Mouse (Mus musculus) intestine, embryonic 14.5 days (tissue): Measurements from ENCODE around the gene Krt84. TPM values are rescaled to one million over a fixed set of nuclear protein-coding genes. Genes with fewer than 3 reads are reported as not detected.

Experiments
- ATAC-seq: fragments of 200-750 bp; cut with Nextera tagmentation; replicated peaks from 2 replicates; pipeline ENCODE4 v1.8.0; 2017; ENCODE audit warnings: low read depth, moderate number of reproducible peaks, moderate TSS enrichment, moderate library complexity; ENCODE audit not compliant: low FRiP score, low TSS enrichment
- DNase-seq: peaks from one replicate; pipeline ENCODE4 v3.0.0-alpha.2; 2018; ENCODE audit warnings: low spot score
- H3K27ac ChIP-seq: fragments of 300-500 bp; sonication (generic); 2 replicates; pipeline ENCODE4 v1.5.1; 2014; ENCODE audit warnings: low read depth, mild to moderate bottlenecking, control low read depth
- H3K27me3 ChIP-seq: fragments of 300-500 bp; sonication (generic); replicated peaks from 2 replicates; pipeline ENCODE4 v1.6.1; 2014; ENCODE audit warnings: low read length, control low read depth; ENCODE audit not compliant: control insufficient read depth, insufficient read depth
- H3K36me3 ChIP-seq: fragments of 300-500 bp; sonication (generic); 2 replicates; pipeline ENCODE4 v1.6.1; 2014; ENCODE audit warnings: low read length, control low read depth; ENCODE audit not compliant: control insufficient read depth, insufficient read depth
- H3K4me1 ChIP-seq: fragments of 300-500 bp; sonication (generic); replicated peaks from 2 replicates; pipeline ENCODE4 v1.6.1; 2014; ENCODE audit warnings: low read length, control low read depth, mixed read lengths; ENCODE audit not compliant: control insufficient read depth, insufficient read depth
- H3K4me2 ChIP-seq: fragments of 300-500 bp; sonication (generic); 2 replicates; pipeline ENCODE4 v1.6.1; 2014; ENCODE audit warnings: low read length
- H3K4me3 ChIP-seq: fragments of 300-500 bp; sonication (generic); 2 replicates; pipeline ENCODE4 v1.5.1; 2014; ENCODE audit warnings: low read depth, low read length, control low read depth, mixed read lengths
- H3K9ac ChIP-seq: fragments of 300-500 bp; sonication (generic); 2 replicates; pipeline ENCODE4 v1.6.1; 2014; ENCODE audit warnings: mild to moderate bottlenecking, low read length
- H3K9me3 ChIP-seq: fragments of 300-500 bp; sonication (generic); 2 replicates; pipeline ENCODE4 v1.6.1; 2016; ENCODE audit warnings: low read length, control low read depth; ENCODE audit not compliant: control insufficient read depth
- WGBS: fragments of 180-500 bp; shearing (Covaris S2); extraction: QIAGEN DNeasy Blood & Tissue Kit; methylation state at CpG from one replicate; pipeline ENCODE4 v1.1.7; 2014; 5-methylcytosine and 5-hydroxymethylcytosine counted together
- polyA plus RNA-seq: library from polyadenylated mRNA; unstranded; fragments of >200 nt; fragmentation: Nextera tagmentation; extraction: Ambion mirVana; gene quantifications from 2 replicates; pipeline ENCODE4 v1.2.1, GENCODE M21; 2014

The Krt84 gene
- not detected in 2 replicates for polyA plus RNA-seq

DNA sequence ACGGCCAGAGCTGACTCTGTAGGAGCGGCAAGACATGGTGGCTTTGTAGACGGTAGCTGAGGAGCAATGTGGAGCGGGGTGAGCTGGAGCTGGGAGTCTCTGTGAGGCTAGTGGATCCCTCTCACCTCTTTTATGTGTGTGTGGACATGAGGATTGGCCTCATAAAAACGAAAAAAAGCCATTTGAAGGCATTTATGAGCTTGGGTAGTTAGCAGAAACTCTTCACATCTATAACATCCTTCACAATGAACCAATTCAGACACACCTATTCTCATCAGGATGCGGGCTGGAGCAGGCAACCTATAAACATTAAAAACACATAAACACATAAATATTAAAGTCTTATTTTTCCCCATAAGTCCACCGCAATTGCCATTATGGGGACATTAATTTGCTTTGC is at the start of gene Krt84:
Krt84 (minus strand) TSS at position 101 of the 400 bp plus-strand sequence.
- H3K36me3 ChIP-seq: no peaks in the 10 kb centered on the region
- H3K9me3 ChIP-seq: no peaks in the 10 kb centered on the region
- H3K27me3 ChIP-seq: no peaks in the 10 kb centered on the region
- H3K9ac ChIP-seq: no peak within 1 kb of the TSS
- DNase-seq: no peak
- H3K4me3 ChIP-seq: no peak within 1 kb of the TSS
- H3K4me2 ChIP-seq: no peak within 1 kb of the TSS
- no peaks in the 10 kb centered on the region for H3K4me1 ChIP-seq
- no peak within 1 kb of the TSS for H3K27ac ChIP-seq
- 77% methylated on average over 7 of the region's 7 CpGs for WGBS
- ATAC-seq: no peak

DNA sequence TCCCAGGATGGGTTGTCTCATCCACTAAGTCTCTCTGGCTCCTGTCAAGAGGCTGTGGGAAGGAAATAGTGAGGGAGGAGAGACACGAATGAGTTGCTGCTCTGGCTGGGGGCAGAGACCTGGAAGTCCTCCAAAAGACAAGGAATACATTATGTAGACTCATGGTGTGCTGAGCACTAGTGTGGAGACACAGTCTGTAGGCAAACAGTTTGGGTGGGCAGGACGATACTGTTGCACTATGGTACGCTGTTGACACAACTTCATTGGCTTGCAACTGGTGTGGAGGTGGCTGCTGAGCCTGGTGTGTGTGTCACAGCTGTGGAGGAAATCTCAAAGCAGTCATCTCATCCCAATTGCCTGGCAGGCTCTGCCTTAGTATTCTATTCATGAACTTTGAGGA is 49.1 kb upstream of the Krt84 start:
- Histone ChIP-seq H3K36me3 (no peaks in the 10 kb centered on the region), H3K4me3 (no peak overlapping the region), H3K27ac (no peak overlapping the region), H3K4me1 (no peaks in the 10 kb centered on the region), H3K4me2 (no peak overlapping the region), H3K9me3 (no peaks in the 10 kb centered on the region), H3K9ac (no peak overlapping the region), H3K27me3 (no peaks in the 10 kb centered on the region)
- ATAC-seq: no peak
- 74% methylated on average over 3 of the region's 3 CpGs for WGBS
- DNase-seq: no peak

DNA sequence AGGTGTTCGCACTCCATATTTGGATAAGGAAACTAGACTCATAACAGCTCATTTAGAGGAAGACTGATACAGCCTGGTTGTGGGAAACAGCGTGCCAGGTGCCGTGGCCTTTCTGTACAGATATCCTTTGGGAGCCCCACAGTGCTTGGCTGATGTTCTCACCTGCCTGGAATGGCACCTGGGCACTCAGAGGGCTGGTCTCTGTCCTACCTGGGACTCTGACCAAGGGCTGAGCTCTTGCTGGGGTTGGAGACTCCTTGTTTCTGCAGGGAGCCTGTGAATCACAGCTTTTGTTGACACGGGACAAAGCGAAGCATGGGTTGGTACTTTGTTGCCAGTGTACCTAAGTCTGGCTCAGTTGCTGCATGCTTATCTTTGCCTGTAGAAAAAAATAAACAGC is 42.9 kb upstream of the Krt84 start:
- no peaks in the 10 kb centered on the region for H3K4me1 ChIP-seq
- no peak for ATAC-seq
- 82% methylated on average over 5 of the region's 5 CpGs for WGBS
- no peaks in the 10 kb centered on the region for H3K9me3 ChIP-seq
- no peak for DNase-seq
- H3K36me3 ChIP-seq: no peaks in the 10 kb centered on the region
- no peak overlapping the region for H3K4me3 ChIP-seq
- no peak overlapping the region for H3K4me2 ChIP-seq
- no peak overlapping the region for H3K9ac ChIP-seq
- no peak overlapping the region for H3K27ac ChIP-seq
- no peaks in the 10 kb centered on the region for H3K27me3 ChIP-seq

DNA sequence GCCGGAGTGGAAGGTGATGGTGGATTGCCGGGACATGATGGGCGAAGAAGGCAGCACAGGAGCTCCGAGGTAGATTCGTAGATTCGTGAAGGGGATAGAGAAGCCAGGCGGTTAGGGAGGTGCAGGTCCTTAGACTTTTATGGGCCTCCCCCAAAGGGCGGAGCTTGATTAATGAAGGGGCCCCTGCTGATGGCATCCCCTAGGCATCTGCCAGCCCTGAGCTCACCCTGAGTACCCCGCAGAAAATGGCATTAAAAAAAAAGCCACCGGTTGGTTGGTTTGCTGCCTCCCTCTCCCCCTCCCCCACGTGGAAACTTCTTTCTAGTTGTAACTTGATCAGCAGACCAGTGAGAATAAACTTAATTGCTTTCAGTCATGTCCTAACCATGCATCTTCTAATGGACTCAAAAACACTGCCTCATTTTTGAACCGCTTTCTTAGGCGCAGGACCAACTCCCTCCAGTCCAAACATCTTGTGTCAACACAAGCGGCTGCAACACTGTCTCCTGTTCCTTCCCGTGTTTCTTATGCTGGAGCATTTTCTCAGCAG is 41.3 kb upstream of the Krt84 start, which contains the start of gene Krt75:
Krt75 (minus strand) TSS at position 109 of the 550 bp plus-strand sequence.
- Histone ChIP-seq H3K9ac (no peak within 1 kb of the TSS), H3K9me3 (no peaks in the 10 kb centered on the region), H3K27ac (no peak within 1 kb of the TSS), H3K4me3 (no peak within 1 kb of the TSS), H3K27me3 (no peaks in the 10 kb centered on the region), H3K4me1 (no peaks in the 10 kb centered on the region), H3K4me2 (no peak within 1 kb of the TSS), H3K36me3 (no peaks in the 10 kb centered on the region)
- WGBS: 58% methylated on average over 15 of the region's 15 CpGs
- DNase-seq: no peak
- no peak for ATAC-seq

DNA sequence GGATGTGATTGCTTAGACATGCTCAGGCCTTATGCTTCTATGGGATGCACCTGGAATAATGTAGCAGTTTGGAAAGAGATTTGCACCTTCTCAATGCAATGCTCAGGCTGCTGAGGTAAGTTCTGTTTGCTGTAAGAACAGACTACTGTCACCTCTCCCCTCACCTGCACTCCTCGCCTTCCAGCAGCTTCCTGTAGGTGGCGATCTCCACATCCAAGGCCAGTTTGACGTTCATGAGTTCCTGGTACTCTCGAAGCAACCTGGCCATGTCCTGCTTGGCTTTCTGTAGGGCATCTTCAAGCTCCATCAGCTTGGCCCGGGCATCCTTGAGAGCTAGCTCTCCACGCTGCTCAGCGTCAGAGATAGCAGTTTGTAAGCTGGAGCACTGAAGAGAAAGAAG is 35.2 kb upstream of the Krt84 start:
- WGBS: 44% methylated on average over 7 of the region's 7 CpGs

DNA sequence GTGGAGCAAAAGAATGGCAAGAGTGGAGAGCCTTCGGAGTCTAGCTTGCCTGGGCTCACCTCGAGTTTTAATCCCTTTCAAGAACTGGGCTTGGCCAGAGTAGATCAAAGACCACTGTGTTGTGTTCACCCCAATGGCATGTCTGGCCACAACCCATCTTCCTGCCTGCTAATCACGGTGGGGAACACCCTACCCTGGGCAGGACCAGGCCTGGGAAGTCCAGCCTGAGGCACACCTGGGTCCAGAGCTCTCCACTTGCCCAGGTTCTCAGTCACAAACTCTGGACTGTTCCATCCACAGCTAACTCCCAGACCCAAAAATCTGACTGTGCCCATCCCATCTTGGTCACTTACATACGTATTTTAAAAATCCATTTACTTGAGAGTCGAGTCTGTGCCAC is 30.2 kb upstream of the Krt84 start, which contains the start of gene Krt90:
Krt90 (minus strand) TSS at position 101 of the 400 bp plus-strand sequence.
- H3K27ac ChIP-seq: no peak within 1 kb of the TSS
- no peaks in the 10 kb centered on the region for H3K27me3 ChIP-seq
- H3K9me3 ChIP-seq: no peaks in the 10 kb centered on the region
- 73% methylated on average over 5 of the region's 5 CpGs for WGBS
- no peaks in the 10 kb centered on the region for H3K4me1 ChIP-seq
- no peaks in the 10 kb centered on the region for H3K36me3 ChIP-seq
- no peak for DNase-seq
- H3K4me2 ChIP-seq: no peak within 1 kb of the TSS
- no peak for ATAC-seq
- H3K9ac ChIP-seq: no peak within 1 kb of the TSS
- no peak within 1 kb of the TSS for H3K4me3 ChIP-seq

More for the DNA sequence above, 35.2 kb upstream of the Krt84 start:
- Histone ChIP-seq H3K4me2 (no peak overlapping the region), H3K27me3 (no peaks in the 10 kb centered on the region), H3K9ac (no peak overlapping the region), H3K4me3 (no peak overlapping the region), H3K9me3 (no peaks in the 10 kb centered on the region), H3K36me3 (no peaks in the 10 kb centered on the region), H3K27ac (no peak overlapping the region), H3K4me1 (no peaks in the 10 kb centered on the region)
- ATAC-seq (no peak), DNase-seq (no peak)

DNA sequence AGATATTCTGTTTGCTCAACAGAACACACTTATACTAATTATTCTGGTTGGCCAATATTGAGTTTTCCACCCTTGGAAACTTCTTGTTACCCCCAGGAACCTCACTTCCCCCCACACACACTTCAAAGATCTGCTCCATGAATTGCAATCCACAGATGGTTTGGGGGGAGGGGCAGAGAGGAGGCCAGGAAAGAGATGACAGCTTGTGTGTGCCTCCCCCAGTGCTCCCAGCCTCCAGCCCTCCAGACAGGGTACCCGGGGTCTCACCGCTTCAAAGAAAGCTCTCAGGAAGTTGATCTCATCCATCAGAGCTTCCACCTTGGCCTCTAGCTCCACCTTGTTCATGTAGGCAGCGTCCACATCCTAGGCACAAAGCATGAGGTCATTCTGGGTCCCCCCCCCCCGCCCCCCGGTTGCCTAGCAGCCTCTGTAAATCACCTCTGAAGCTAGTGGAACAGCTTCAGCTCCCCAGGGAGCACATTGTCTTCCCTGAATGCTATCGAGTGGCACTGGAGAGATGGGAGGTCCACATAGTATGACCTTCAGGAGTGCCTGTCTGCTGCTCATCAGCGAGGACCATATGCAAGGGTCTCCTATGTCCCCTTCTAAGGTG is 25.5 kb upstream of the Krt84 start:
- Histone ChIP-seq H3K9ac (no peak overlapping the region), H3K4me2 (no peak overlapping the region), H3K27ac (no peak overlapping the region), H3K4me3 (no peak overlapping the region), H3K27me3 (no peaks in the 10 kb centered on the region), H3K36me3 (no peaks in the 10 kb centered on the region), H3K4me1 (no peaks in the 10 kb centered on the region), H3K9me3 (no peaks in the 10 kb centered on the region)
- whole genome bisulfite sequencing: 17% methylated on average over 7 of the region's 7 CpGs
- ATAC-seq: no peak
- no peak for DNase-seq

DNA sequence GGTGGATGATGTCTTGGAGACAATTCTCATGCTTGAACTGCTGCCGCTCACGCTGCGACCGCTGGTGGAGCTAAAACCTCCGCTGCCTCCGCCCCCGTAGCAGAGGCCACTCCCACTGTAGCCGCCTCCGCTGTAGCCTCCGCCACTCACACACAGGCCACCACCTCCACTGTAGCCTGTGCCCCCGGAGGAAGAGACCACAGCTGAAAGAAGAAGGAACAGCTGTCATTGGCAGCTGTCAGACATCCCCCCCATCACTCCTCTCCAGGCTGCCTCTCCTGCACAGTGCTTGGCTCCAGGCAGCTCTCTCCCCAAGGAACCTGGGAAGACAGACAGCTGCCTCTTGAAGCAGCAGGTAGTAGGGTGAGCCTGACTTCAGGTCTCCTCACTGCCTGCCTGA is 20.5 kb upstream of the Krt84 start:
- ATAC-seq (0 out of 2 replicates have a peak, but pooled peaks have one; percentile 23), DNase-seq (peak; percentile 68)
- Histone ChIP-seq H3K4me2 (peak overlapping the region; percentile 32), H3K9ac (no peak overlapping the region), H3K4me1 (peaks cover 7% of the 10 kb centered on the region; the same call in 1 of the 2 replicates), H3K27ac (no peak overlapping the region), H3K27me3 (no peaks in the 10 kb centered on the region), H3K9me3 (no peaks in the 10 kb centered on the region), H3K4me3 (no peak overlapping the region), H3K36me3 (no peaks in the 10 kb centered on the region)
- WGBS: under 1% methylated on average over 11 of the region's 11 CpGs

DNA sequence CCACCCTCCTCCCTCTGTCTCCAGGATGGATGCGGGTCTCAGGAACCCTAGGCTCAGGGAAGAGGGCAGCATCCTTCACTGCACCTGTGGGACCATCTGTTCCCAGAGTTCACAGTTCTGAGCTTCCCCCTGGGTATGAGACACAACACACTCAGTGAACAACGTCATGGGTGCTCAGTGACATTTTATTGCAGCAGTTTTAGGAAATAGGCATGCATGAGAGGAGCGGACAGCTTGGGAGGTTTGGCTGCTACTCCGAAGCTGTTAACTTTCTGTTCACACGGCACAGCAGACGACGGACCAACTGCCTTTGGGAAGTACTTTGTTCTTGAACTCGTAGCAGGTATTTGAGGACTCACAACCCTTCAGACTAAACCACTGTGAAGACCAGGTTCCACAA is 19.6 kb upstream of the Krt84 start:
- H3K4me3 ChIP-seq: no peak overlapping the region
- peaks cover 7% of the 10 kb centered on the region; the same call in 1 of the 2 replicates for H3K4me1 ChIP-seq
- no peak overlapping the region for H3K4me2 ChIP-seq
- H3K9me3 ChIP-seq: no peaks in the 10 kb centered on the region
- no peak overlapping the region for H3K27ac ChIP-seq
- DNase-seq: no peak
- H3K9ac ChIP-seq: no peak overlapping the region
- no peaks in the 10 kb centered on the region for H3K36me3 ChIP-seq
- no peaks in the 10 kb centered on the region for H3K27me3 ChIP-seq
- no peak for ATAC-seq
- WGBS: 78% methylated on average over 8 of the region's 8 CpGs
